Mouse (Mus musculus): ENCODE measurements around the gene Lypd6.

The Lypd6 gene

DNA sequence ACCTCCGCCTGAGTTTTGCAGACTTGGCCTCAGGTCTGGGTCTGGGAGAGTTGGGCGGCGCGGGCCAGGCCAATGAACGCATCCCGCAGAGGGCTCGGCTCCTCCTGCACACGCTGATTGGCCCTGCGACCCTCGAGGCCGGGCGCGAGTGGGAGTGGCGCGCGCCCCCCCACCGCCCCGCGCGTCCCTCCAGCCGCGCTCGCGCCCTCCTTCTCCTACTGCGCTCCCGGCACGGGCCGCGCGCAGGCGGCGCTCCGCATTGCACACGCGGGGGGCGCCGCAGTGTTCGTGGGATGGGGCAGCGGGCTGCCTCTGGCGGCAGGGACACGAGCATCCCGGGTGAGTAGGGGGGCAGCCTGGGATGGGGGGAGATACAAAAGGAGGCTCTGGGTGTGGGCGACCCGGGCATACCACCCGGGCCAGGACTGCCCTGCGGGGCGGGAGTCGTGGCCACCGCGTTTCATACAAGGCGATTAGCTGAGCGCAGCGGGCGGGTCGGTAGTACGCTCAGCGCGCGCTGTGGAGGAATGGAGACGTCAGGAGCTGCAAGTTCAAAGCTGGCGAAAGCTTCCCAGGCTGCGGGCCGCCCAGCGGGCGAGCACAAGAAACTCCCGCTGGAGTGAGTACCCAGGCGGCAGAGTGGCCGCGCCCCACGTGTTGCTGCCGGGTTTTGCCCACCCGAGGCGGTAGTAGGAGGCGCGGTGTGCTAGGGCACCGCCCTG is at the start of gene Lypd6:
TSS of gene Lypd6 (plus strand) at position 184 of the 722 bp plus-strand sequence.
- peak; percentile 12 for DNase-seq

- no peak for DNase-seq
Observed at GRCm38 (mm10) chr2:50019477-50019876, 46.8 kb upstream of the Lypd6 start.

GRCm38 (mm10) chr2:50025549-50025948 is 40.7 kb upstream of the Lypd6 start:
- no peak for DNase-seq

DNA sequence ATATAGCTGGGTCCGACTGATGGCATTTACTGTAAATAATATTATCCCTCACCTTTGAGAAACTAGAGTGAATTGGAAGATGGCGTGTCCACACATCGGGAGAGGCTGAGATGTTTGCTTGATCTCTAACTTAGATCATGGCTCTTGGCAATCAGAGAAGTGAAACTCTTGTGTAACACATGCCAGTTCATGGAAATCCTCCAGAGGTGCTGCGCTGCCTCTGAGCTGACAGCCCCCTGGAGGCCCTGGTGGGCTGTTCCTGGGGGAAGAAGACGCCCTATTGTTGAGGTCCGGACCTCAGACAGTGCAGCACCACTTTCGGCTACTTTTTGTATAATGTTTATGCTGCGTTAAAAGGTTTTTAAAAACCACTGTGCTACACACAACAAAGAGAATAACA is 37.3 kb upstream of the Lypd6 start:
- no peak for DNase-seq

GRCm38 (mm10) chr2:50044170-50044870 is 21.9 kb upstream of the Lypd6 start:
- DNase-seq: no peak

GRCm38 (mm10) chr2:50044871-50045470 is 21.3 kb upstream of the Lypd6 start:
- no peak for DNase-seq

DNA sequence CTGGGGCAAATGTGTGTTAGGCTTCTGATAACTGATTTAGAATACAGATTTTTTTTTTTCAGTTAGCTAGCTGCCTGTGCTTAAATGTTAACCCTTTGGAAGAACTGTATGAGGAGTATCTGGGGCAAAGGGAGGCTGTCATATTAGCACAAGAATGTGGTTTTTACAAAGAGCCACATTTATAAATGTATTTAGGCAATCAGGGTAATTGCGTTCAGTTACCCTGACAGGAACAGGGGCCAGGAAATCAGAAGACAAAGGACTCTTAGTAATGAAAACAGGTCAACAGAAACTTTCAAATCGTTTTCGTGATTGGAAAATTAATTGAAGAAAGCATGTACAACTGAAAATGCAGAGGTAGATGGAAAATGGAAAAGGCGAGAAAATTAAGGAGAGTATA is 20.4 kb upstream of the Lypd6 start:
- no peak for DNase-seq

DNA sequence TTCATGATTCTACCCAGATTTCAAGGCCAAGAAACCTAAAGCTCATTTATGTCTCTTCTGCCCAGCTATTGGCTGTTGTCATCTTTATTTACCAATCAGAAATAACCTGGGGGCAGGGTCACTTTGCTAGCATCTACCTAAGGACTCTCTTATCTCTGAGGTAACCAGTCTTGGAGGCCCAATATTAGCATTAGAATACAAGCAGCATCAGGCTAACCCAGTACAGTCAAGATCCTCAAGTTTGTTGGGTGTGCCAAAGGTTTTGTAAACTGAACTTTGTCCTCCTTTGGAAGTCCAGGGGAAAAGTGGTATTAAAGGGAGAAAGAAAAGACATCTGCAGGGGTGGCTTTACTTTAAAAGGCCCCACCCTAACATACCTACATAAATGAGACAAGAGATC is 17.8 kb upstream of the Lypd6 start:
- DNase-seq: no peak

DNA sequence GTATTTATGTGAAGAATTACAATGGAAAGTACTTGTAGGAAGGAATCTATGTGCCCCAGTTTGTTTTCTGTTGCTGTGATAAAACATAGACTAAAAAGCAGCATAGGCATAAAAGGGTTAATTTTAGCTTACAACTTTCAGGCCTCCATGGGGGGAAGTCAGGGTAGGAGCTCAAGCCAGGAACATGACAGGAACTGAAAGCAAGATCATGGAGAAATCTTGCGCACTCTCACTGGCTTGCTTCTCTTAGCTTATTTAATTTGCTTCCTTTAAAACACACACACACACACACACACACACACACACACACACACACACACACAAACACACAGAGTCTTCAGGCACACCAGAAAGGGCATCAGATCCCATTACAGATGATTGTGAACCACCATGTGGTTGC is 12.3 kb upstream of the Lypd6 start:
- DNase-seq: no peak

DNA sequence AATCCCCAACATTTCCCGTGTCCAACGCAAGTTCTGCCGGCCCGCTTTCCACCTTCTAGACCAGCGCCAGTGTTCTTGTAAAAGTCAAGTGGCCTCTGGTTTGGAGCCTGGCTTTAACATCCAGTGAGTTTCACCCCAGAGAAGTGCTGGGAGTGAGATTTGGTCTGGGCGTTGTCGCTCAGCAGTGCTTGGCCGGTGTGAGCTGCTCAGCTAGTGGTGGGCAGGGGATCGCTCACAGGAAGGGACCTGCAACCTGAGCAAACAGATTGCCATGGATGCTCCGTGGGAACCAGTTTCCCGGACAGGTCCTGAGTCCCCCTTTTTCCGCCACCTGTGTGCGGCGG is 355 bp upstream of the Lypd6 start:
- no peak for DNase-seq

- no peak for DNase-seq
Observed at GRCm38 (mm10) chr2:50066968-50067315, 713 bp downstream of the Lypd6 start.

GRCm38 (mm10) chr2:50069571-50070295 is 3.5 kb downstream of the Lypd6 start:
- no peak for DNase-seq

GRCm38 (mm10) chr2:50072158-50072557 is 5.9 kb downstream of the Lypd6 start:
- no peak for DNase-seq

DNA sequence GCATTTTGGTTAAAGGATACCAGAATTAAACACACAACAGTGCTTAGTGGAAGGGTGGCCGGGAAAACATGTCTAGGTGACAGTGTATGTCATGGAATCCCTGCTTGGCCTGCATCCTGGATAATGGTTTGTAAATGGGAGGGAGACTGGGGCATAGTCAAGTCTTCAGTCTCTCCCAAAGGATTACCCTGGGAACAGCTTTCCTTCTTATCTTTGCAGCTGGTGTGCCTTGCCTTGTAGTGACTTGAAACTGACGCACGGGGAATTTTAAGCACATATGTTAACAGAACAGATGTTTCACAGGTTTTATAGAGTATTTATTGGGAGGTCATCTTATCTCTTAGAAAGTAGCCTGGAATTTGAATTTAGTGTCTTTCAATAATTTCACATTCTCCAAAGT is 18.5 kb downstream of the Lypd6 start:
- DNase-seq: no peak

GRCm38 (mm10) chr2:50087761-50088160 is 21.5 kb downstream of the Lypd6 start:
- no peak for DNase-seq

DNA sequence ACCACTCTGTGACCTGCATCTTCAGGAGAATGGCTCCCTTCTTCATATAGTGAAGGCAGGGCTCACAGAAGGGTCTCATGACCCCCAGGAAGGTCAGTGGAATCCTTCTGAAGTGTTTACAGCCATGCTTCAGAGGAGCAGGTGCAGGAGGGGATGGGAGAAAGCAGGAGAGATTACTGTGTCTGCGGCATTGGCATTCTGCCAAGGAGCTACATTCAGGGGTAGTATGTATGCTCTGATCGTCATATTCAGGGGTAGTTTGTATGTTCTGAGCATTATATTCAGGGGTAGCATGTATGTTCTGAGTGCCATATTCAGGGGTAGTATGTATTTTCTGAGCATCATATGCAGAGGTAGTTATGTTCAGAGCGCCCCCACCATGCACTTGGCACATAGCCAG is 30.1 kb downstream of the Lypd6 start:
- no peak for DNase-seq

DNA sequence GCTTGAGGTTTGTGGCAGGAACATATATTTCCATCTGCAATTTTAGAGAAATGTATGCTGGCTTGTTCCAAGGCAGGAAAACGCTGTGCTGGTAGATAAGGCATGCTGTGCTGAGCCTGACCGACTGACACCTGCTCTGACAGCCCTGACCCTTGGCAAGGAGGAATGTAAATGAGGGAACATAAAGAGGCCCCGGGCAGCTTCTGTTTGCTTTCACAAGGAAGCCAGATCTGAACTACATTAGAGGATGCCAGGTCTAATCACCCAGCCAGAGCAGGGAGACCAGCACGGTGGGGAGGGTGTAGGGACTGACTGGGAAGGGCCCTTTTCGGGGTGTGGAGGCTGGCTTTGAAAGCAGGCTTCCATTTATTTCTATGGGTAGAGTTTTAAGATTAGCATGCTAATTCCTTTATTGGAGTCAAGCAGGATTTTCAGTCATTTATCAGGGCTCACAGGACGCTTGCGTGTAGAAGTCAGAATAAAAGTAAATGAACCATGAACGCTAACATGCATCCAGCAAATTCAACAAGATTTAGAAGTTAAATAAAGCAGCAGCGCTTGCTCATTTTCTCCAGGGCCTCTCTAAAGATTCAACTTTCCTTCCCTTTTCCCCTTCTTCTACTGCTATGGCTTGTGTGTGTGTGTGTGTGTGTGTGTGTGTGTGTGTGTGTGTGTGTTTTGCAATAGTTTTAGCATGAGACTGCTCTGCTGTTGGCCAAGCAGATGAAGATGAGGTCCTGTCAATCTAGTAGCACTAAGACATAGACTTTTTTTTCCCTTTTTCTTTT is 34.3 kb downstream of the Lypd6 start:
- DNase-seq: no peak

DNA sequence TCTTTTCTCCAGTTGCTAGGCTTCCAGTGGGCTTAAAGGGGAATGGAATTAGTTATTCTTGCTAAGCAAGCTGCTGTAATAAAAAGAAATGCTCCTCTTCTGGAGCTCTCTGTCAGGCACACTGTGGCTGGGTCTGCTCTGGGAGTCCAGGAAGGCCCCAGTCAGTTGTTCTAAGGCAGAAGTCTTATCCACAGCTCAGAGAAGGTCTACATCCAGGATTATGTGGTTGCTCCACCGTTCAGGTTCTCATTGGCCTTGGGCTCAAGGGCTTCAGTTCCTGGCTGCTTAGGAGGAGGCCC is 34.9 kb downstream of the Lypd6 start:
- DNase-seq: no peak

- DNase-seq: no peak
Observed at GRCm38 (mm10) chr2:50103850-50104503, 37.7 kb downstream of the Lypd6 start.

- no peak for DNase-seq
Observed at GRCm38 (mm10) chr2:50105590-50105989, 39.4 kb downstream of the Lypd6 start.

DNA sequence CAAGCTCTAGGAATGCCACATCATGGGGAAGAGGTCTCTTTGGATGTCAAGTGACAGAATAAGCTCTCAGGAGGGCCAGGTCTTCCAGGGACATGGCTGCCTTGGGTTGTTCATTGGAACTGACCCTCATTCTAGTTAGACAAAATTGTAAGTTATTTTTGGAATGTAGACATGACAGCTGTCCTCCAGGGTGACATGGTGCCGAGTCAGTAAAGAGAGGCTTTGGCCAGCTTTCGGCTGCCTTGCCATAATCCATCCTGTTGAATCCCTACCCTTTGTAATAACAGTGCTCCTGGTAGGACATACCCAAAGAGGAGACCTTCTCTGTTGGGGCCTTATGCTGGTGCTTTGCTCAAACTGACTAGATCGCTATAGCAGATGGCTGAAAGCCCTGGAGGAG is 39.8 kb downstream of the Lypd6 start:
- no peak for DNase-seq

DNA sequence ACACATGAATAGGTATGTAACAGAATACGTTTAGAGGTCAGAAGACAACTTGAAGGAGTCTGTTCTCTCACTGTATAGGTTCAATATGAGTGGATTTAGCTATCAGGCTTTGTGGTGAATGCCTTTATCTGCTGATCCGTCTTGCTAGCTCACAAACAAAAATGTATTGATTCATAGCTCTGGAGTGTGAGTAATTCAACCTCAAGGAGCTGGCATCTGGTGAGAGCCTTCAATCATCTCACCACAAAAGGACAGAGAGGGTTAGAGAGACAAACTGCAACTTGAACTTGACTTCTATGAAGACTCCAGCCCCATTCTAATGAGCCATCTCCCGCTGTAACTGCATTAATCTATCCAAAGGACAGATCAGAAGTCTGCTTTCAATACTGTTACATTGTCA is 40.6 kb downstream of the Lypd6 start:
- no peak for DNase-seq

GRCm38 (mm10) chr2:50110167-50110566 is 43.9 kb downstream of the Lypd6 start:
- no peak for DNase-seq

Data from cerebellum, adult 11-12 months (tissue).